Mouse (Mus musculus) erythroblast, embryonic 14.5 days (primary cell): ENCODE measurements around the gene Dnajc15.

ENCODE experiments used
- GATA1 ChIP-seq: IDR thresholded peaks from 2 replicates; pipeline ENCODE4 v1.6.1; 2012; ENCODE audit warnings: low read length, inconsistent platforms, mixed read lengths
- TAL1 ChIP-seq: IDR thresholded peaks from 3 replicates; pipeline ENCODE4 v1.6.1; 2012; ENCODE audit warnings: low read length, inconsistent platforms, mixed read lengths

- TF ChIP-seq TAL1 (no peak), GATA1 (no peak)
Measured at GRCm38 (mm10) chr14:77882669-77883068, 7.7 kb upstream of the Dnajc15 start.
